Mouse (Mus musculus) heart, embryonic 16.5 days (tissue): ENCODE data around the gene Ehd4. TPM values are rescaled to one million over a fixed set of nuclear protein-coding genes. Genes with fewer than 3 reads are reported as not detected.

Experiments
- ATAC-seq: fragments of 200-750 bp; cut with Nextera tagmentation; replicated peaks from 2 replicates; pipeline ENCODE4 v1.8.0; 2017; ENCODE audit warnings: moderate number of reproducible peaks; ENCODE audit not compliant: insufficient read depth, low FRiP score; ENCODE audit errors: extremely low read depth
- H3K27ac ChIP-seq: fragments of 300-500 bp; sonication (generic); 2 replicates; pipeline ENCODE4 v1.5.1; 2014; ENCODE audit warnings: mild to moderate bottlenecking, low read length, control low read depth, moderate library complexity
- H3K27me3 ChIP-seq: fragments of 300-500 bp; sonication (generic); 2 replicates; pipeline ENCODE4 v1.6.1; 2014; ENCODE audit warnings: low read length, mixed read lengths; ENCODE audit not compliant: control insufficient read depth, insufficient read depth
- H3K36me3 ChIP-seq: fragments of 300-500 bp; sonication (generic); 2 replicates; pipeline ENCODE4 v1.6.1; 2014; ENCODE audit not compliant: control insufficient read depth, insufficient read depth
- H3K4me1 ChIP-seq: fragments of 300-500 bp; sonication (generic); 2 replicates; pipeline ENCODE4 v1.6.1; 2014; ENCODE audit warnings: low read length, mixed read lengths; ENCODE audit not compliant: control insufficient read depth, insufficient read depth
- H3K4me2 ChIP-seq: fragments of 300-500 bp; sonication (generic); 2 replicates; pipeline ENCODE4 v1.6.1; 2014; ENCODE audit warnings: low read depth, mild to moderate bottlenecking, control low read depth, low read length
- H3K4me3 ChIP-seq: fragments of 300-500 bp; sonication (generic); 2 replicates; pipeline ENCODE4 v1.5.1; 2014; ENCODE audit warnings: mild to moderate bottlenecking, control low read depth, low read length
- H3K9ac ChIP-seq: fragments of 300-500 bp; sonication (generic); 2 replicates; pipeline ENCODE4 v1.6.1; 2014; ENCODE audit warnings: low read length, control low read depth
- H3K9me3 ChIP-seq: fragments of 300-500 bp; sonication (generic); replicated peaks from 2 replicates; pipeline ENCODE4 v1.6.1; 2016; ENCODE audit warnings: low read length; ENCODE audit not compliant: control insufficient read depth
- WGBS: fragments of 180-500 bp; shearing (Covaris S2); extraction: QIAGEN DNeasy Blood & Tissue Kit; methylation state at CpG from one replicate; pipeline ENCODE4 v1.1.7; 2014; 5-methylcytosine and 5-hydroxymethylcytosine counted together
- polyA plus RNA-seq: library from polyadenylated mRNA; unstranded; fragments of >200 nt; fragmentation: Nextera tagmentation; extraction: Ambion mirVana; gene quantifications from 2 replicates; pipeline ENCODE4 v1.2.1, GENCODE M21; 2015

The Ehd4 gene
- polyA plus RNA-seq, 1 experiment from 2014 or later: 163 TPM

- H3K4me2 ChIP-seq: no peak overlapping the region
- no peaks in the 10 kb centered on the region for H3K36me3 ChIP-seq
- H3K4me1 ChIP-seq: no peaks in the 10 kb centered on the region
- H3K27ac ChIP-seq: no peak overlapping the region
- ATAC-seq: no peak; the same call in 1 of the 2 replicates
- 46% methylated on average over 16 of the region's 16 CpGs for WGBS
- H3K4me3 ChIP-seq: no peak overlapping the region
- no peaks in the 10 kb centered on the region for H3K27me3 ChIP-seq
- H3K9ac ChIP-seq: no peak overlapping the region
- H3K9me3 ChIP-seq: no peaks in the 10 kb centered on the region
These were observed 85.6 kb downstream of the Ehd4 start for GRCm38 (mm10) chr2:120068555-120069465.

GRCm38 (mm10) chr2:120066224-120066623 lies 88.2 kb downstream of the Ehd4 start:
- WGBS: 55% methylated on average over 3 of the region's 3 CpGs
- H3K4me2 ChIP-seq: no peak overlapping the region

GRCm38 (mm10) chr2:120065243-120065642 lies 89.2 kb downstream of the Ehd4 start:
- Histone ChIP-seq H3K36me3 (no peaks in the 10 kb centered on the region), H3K4me2 (no peak overlapping the region), H3K4me3 (no peak overlapping the region), H3K4me1 (no peaks in the 10 kb centered on the region), H3K9ac (no peak overlapping the region), H3K9me3 (no peaks in the 10 kb centered on the region), H3K27ac (no peak overlapping the region), H3K27me3 (no peaks in the 10 kb centered on the region)
- ATAC-seq: no peak
- 91% methylated on average over 10 of the region's 10 CpGs for WGBS

More at GRCm38 (mm10) chr2:120066224-120066623, 88.2 kb downstream of the Ehd4 start:
- Histone ChIP-seq H3K4me1 (no peaks in the 10 kb centered on the region), H3K36me3 (no peaks in the 10 kb centered on the region), H3K9me3 (no peaks in the 10 kb centered on the region), H3K27ac (no peak overlapping the region), H3K4me3 (no peak overlapping the region), H3K27me3 (no peaks in the 10 kb centered on the region), H3K9ac (no peak overlapping the region)
- peak; percentile 28; the same call in 1 of the 2 replicates for ATAC-seq

- no peaks in the 10 kb centered on the region for H3K36me3 ChIP-seq
- WGBS: 70% methylated on average over 6 of the region's 6 CpGs
- ATAC-seq: no peak
- H3K4me2 ChIP-seq: no peak overlapping the region
- H3K27me3 ChIP-seq: no peaks in the 10 kb centered on the region
- H3K27ac ChIP-seq: no peak overlapping the region
- H3K9ac ChIP-seq: no peak overlapping the region
- no peaks in the 10 kb centered on the region for H3K9me3 ChIP-seq
- no peak overlapping the region for H3K4me3 ChIP-seq
- no peaks in the 10 kb centered on the region for H3K4me1 ChIP-seq
These were observed 89.8 kb downstream of the Ehd4 start for GRCm38 (mm10) chr2:120064639-120065038.

DNA sequence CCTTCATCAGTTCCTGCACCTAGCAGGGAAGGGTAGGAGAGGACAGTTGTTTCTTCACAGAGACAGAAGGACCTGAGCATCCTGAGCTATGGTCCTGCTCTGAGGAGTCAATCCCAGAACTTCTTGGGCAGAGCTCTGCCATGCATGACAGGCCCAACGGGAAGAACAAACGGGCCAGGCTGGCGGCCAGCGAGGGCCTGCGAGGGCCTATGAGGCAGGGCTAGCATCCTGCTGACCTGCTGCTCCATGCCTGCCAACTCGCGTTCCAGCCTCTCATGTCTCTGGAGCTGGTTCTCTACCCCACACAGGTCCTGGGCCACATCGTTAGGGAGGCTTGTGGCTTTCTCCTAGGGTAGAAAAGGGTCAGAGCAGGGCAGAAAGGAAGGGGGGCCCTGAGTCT lies 92.2 kb downstream of the Ehd4 start:
- Histone ChIP-seq H3K4me1 (no peaks in the 10 kb centered on the region), H3K4me2 (no peak overlapping the region), H3K9me3 (no peaks in the 10 kb centered on the region), H3K27ac (no peak overlapping the region), H3K4me3 (no peak overlapping the region), H3K9ac (no peak overlapping the region), H3K27me3 (no peaks in the 10 kb centered on the region), H3K36me3 (no peaks in the 10 kb centered on the region)
- ATAC-seq: no peak
- WGBS: 80% methylated on average over 8 of the region's 8 CpGs

DNA sequence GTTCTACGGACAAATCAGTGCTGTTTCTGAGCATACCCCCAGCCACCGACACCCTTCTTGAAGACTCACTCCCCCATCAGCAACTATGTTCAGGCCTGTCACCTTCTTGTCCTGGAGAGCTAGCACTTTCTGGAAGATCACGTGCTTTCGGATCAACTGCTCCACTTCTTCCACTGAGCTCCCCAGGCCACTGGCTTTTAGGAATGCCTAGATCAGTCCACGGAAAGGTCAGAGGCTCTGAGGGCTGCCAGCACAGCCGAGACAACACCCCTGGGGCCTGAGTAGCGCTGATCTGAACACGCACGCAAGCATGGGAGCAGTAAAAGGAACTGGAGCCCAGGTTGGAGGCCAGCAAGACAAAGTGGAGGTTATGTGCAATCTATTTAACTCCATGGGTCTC lies 93.8 kb downstream of the Ehd4 start:
- no peaks in the 10 kb centered on the region for H3K36me3 ChIP-seq
- H3K4me1 ChIP-seq: peaks cover 9% of the 10 kb centered on the region
- no peak overlapping the region for H3K9ac ChIP-seq
- H3K27me3 ChIP-seq: no peaks in the 10 kb centered on the region
- 72% methylated on average over 9 of the region's 9 CpGs for WGBS
- H3K27ac ChIP-seq: no peak overlapping the region
- no peak overlapping the region for H3K4me2 ChIP-seq
- no peak overlapping the region for H3K4me3 ChIP-seq
- H3K9me3 ChIP-seq: no peaks in the 10 kb centered on the region
- no peak for ATAC-seq

GRCm38 (mm10) chr2:120060190-120060589 lies 94.2 kb downstream of the Ehd4 start:
- no peak for ATAC-seq

DNA sequence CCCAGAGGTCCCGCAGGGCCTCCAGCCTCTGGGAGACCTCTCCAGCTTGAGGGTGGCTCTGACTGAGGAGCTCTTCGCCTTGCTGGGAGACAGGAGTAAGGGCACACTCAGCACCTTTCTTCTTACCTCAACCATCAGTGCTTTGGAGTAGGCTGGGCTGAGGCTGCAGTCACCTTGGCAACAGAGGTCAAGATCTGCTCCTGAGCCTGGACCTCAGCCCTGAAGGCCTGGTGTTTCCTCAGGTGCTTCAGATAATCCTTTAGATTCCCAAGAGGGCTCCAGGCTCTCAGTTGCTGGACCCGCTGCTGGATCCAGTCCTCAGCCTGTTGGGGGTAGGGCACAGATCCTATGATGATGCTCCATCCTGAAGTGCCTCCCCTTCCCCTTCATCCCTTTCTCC lies 94.9 kb downstream of the Ehd4 start:
- no peak overlapping the region for H3K4me3 ChIP-seq
- 78% methylated on average over 3 of the region's 3 CpGs for WGBS
- no peak for ATAC-seq

More at GRCm38 (mm10) chr2:120060190-120060589, 94.2 kb downstream of the Ehd4 start:
- H3K4me1 ChIP-seq: peaks cover 14% of the 10 kb centered on the region
- H3K9ac ChIP-seq: no peak overlapping the region
- no peaks in the 10 kb centered on the region for H3K27me3 ChIP-seq
- H3K4me3 ChIP-seq: no peak overlapping the region
- no peaks in the 10 kb centered on the region for H3K9me3 ChIP-seq
- 64% methylated on average over 6 of the region's 6 CpGs for WGBS
- no peak overlapping the region for H3K27ac ChIP-seq
- no peak overlapping the region for H3K4me2 ChIP-seq
- no peaks in the 10 kb centered on the region for H3K36me3 ChIP-seq

GRCm38 (mm10) chr2:120058818-120059217 lies 95.6 kb downstream of the Ehd4 start:
- peaks cover 20% of the 10 kb centered on the region for H3K4me1 ChIP-seq
- 74% methylated on average over 4 of the region's 4 CpGs for WGBS
- H3K27me3 ChIP-seq: no peaks in the 10 kb centered on the region
- no peak overlapping the region for H3K27ac ChIP-seq
- H3K4me2 ChIP-seq: no peak overlapping the region
- no peaks in the 10 kb centered on the region for H3K9me3 ChIP-seq
- no peak overlapping the region for H3K4me3 ChIP-seq
- ATAC-seq: no peak
- H3K36me3 ChIP-seq: no peaks in the 10 kb centered on the region
- H3K9ac ChIP-seq: no peak overlapping the region

More for the DNA sequence above, 94.9 kb downstream of the Ehd4 start:
- H3K9me3 ChIP-seq: no peaks in the 10 kb centered on the region
- H3K36me3 ChIP-seq: no peaks in the 10 kb centered on the region
- H3K27me3 ChIP-seq: no peaks in the 10 kb centered on the region
- no peak overlapping the region for H3K4me2 ChIP-seq
- H3K4me1 ChIP-seq: peaks cover 20% of the 10 kb centered on the region
- no peak overlapping the region for H3K27ac ChIP-seq
- no peak overlapping the region for H3K9ac ChIP-seq
